Mouse (Mus musculus): ENCODE data around the gene Ankfn1. TPM values are rescaled to one million over a fixed set of nuclear protein-coding genes. Genes with fewer than 3 reads are reported as not detected.

Gene Ankfn1
- polyA plus RNA-seq, 1 experiment = not detected

GRCm38 (mm10) chr11:89419863-89420262 lies 357.6 kb downstream of the Ankfn1 start:
- H3K4me3 ChIP-seq (ENCODE audit: insufficient read depth, low read length) = no peak overlapping the region
- TF ChIP-seq CTCF (IDR thresholded peaks at IDR 0.05; ENCODE audit: low read depth, low read length) (no peak), POLR2A (IDR thresholded peaks at IDR 0.05; ENCODE audit: borderline replicate concordance, low read depth, low read length) (no peak)
- H3K4me1 ChIP-seq (ENCODE audit: control insufficient read depth, insufficient read depth, low read length) = no peaks in the 10 kb centered on the region
- no peak overlapping the region for H3K27ac ChIP-seq (ENCODE audit: insufficient read depth, low read depth, low read length)

- no peak overlapping the region for H3K27ac ChIP-seq (ENCODE audit: insufficient read depth, low read depth, low read length)
- H3K4me1 ChIP-seq (ENCODE audit: control insufficient read depth, insufficient read depth, low read length) = no peaks in the 10 kb centered on the region
- TF ChIP-seq CTCF (IDR thresholded peaks at IDR 0.05; ENCODE audit: low read depth, low read length) = no peak
- TF ChIP-seq POLR2A (IDR thresholded peaks at IDR 0.05; ENCODE audit: borderline replicate concordance, low read depth, low read length) = no peak
- no peak overlapping the region for H3K4me3 ChIP-seq (ENCODE audit: insufficient read depth, low read length)
These were observed 358.8 kb downstream of the Ankfn1 start for GRCm38 (mm10) chr11:89418644-89419043.

GRCm38 (mm10) chr11:89416769-89417168 lies 360.7 kb downstream of the Ankfn1 start:
- Histone ChIP-seq H3K4me3 (ENCODE audit: insufficient read depth, low read length) (no peak overlapping the region), H3K4me1 (ENCODE audit: control insufficient read depth, insufficient read depth, low read length) (no peaks in the 10 kb centered on the region), H3K27ac (ENCODE audit: insufficient read depth, low read depth, low read length) (no peak overlapping the region)
- no peak for TF ChIP-seq CTCF (IDR thresholded peaks at IDR 0.05; ENCODE audit: low read depth, low read length)
- TF ChIP-seq POLR2A (IDR thresholded peaks at IDR 0.05; ENCODE audit: borderline replicate concordance, low read depth, low read length) = no peak

DNA sequence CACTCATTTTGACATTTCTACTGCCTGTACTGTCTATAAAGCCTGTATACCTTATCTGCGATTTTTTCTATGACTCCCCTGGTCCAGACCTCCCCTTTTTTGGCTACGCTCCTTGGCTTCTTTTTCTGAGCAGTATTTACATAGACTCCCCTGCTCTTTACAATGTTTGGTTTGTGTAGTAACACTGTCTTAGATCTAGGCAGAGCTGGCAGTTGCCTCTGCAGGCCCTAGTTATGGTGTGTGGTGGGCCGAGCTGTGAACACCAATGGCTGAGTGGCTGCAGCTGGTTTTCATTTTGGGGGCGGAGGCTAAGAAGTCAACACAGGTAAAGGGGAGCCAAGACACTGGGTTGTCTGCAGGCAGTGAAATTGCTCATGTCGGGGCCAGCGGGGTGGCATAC lies 368.7 kb downstream of the Ankfn1 start:
- TF ChIP-seq POLR2A (IDR thresholded peaks at IDR 0.05; ENCODE audit: borderline replicate concordance, low read depth, low read length) (no peak), CTCF (IDR thresholded peaks at IDR 0.05; ENCODE audit: low read depth, low read length) (no peak)
- Histone ChIP-seq H3K4me3 (ENCODE audit: insufficient read depth, low read length) (no peak overlapping the region), H3K4me1 (ENCODE audit: control insufficient read depth, insufficient read depth, low read length) (no peaks in the 10 kb centered on the region), H3K27ac (ENCODE audit: insufficient read depth, low read depth, low read length) (no peak overlapping the region)

- Histone ChIP-seq H3K4me1 (ENCODE audit: control insufficient read depth, insufficient read depth, low read length) (no peaks in the 10 kb centered on the region), H3K4me3 (ENCODE audit: insufficient read depth, low read length) (no peak overlapping the region), H3K27ac (ENCODE audit: insufficient read depth, low read depth, low read length) (no peak overlapping the region)
- TF ChIP-seq CTCF (IDR thresholded peaks at IDR 0.05; ENCODE audit: low read depth, low read length) (no peak), POLR2A (IDR thresholded peaks at IDR 0.05; ENCODE audit: borderline replicate concordance, low read depth, low read length) (no peak)
These were observed 373.0 kb downstream of the Ankfn1 start for GRCm38 (mm10) chr11:89404489-89404888.

DNA sequence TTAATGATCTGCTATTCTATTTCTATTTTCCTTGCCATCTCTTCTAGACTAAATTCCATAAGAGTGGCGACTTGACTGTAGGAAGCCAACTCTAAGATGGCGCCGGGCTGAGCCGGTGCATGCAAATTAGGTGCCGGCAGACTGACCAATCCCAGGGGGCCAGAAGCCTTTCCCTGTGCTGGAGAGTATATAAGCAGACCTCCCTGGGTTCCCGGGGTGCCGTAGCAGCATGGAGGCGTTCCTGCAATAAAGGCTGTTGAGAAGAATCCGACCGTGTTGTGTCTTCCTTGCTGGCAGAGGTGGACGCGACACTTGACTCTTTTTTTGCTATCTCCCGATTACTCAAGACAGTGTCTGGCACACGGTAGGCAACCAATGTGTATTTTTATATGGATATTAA lies 374.0 kb downstream of the Ankfn1 start:
- Histone ChIP-seq H3K4me3 (ENCODE audit: insufficient read depth, low read length) (no peak overlapping the region), H3K27ac (ENCODE audit: insufficient read depth, low read depth, low read length) (no peak overlapping the region), H3K4me1 (ENCODE audit: control insufficient read depth, insufficient read depth, low read length) (no peaks in the 10 kb centered on the region)
- TF ChIP-seq POLR2A (IDR thresholded peaks at IDR 0.05; ENCODE audit: borderline replicate concordance, low read depth, low read length) (no peak), CTCF (IDR thresholded peaks at IDR 0.05; ENCODE audit: low read depth, low read length) (no peak)

- no peak overlapping the region for H3K27ac ChIP-seq (ENCODE audit: insufficient read depth, low read depth, low read length)
- TF ChIP-seq POLR2A (IDR thresholded peaks at IDR 0.05; ENCODE audit: borderline replicate concordance, low read depth, low read length) = no peak
- H3K4me3 ChIP-seq (ENCODE audit: insufficient read depth, low read length) = no peak overlapping the region
- H3K4me1 ChIP-seq (ENCODE audit: control insufficient read depth, insufficient read depth, low read length) = no peaks in the 10 kb centered on the region
These were observed 388.6 kb downstream of the Ankfn1 start for GRCm38 (mm10) chr11:89388851-89389250.

GRCm38 (mm10) chr11:89382634-89383009 lies 394.8 kb downstream of the Ankfn1 start:
- TF ChIP-seq POLR2A (IDR thresholded peaks at IDR 0.05; ENCODE audit: borderline replicate concordance, low read depth, low read length) (no peak), CTCF (IDR thresholded peaks at IDR 0.05; ENCODE audit: low read depth, low read length) (no peak)
- H3K4me1 ChIP-seq (ENCODE audit: control insufficient read depth, insufficient read depth, low read length) = no peaks in the 10 kb centered on the region
- H3K27ac ChIP-seq (ENCODE audit: insufficient read depth, low read depth, low read length) = no peak overlapping the region
- no peak overlapping the region for H3K4me3 ChIP-seq (ENCODE audit: insufficient read depth, low read length)

- H3K4me3 ChIP-seq (ENCODE audit: insufficient read depth, low read length) = no peak overlapping the region
- H3K27ac ChIP-seq (ENCODE audit: insufficient read depth, low read depth, low read length) = no peak overlapping the region
- no peaks in the 10 kb centered on the region for H3K4me1 ChIP-seq (ENCODE audit: control insufficient read depth, insufficient read depth, low read length)
- no peak for TF ChIP-seq CTCF (IDR thresholded peaks at IDR 0.05; ENCODE audit: low read depth, low read length)
- TF ChIP-seq POLR2A (IDR thresholded peaks at IDR 0.05; ENCODE audit: borderline replicate concordance, low read depth, low read length) = no peak
These were observed 395.4 kb downstream of the Ankfn1 start for GRCm38 (mm10) chr11:89381782-89382633.

- Histone ChIP-seq H3K4me1 (ENCODE audit: control insufficient read depth, insufficient read depth, low read length) (no peaks in the 10 kb centered on the region), H3K27ac (ENCODE audit: insufficient read depth, low read depth, low read length) (no peak overlapping the region), H3K4me3 (ENCODE audit: insufficient read depth, low read length) (no peak overlapping the region)
- TF ChIP-seq CTCF (IDR thresholded peaks at IDR 0.05; ENCODE audit: low read depth, low read length) (no peak), POLR2A (IDR thresholded peaks at IDR 0.05; ENCODE audit: borderline replicate concordance, low read depth, low read length) (no peak)
These were observed 406.5 kb downstream of the Ankfn1 start for GRCm38 (mm10) chr11:89370941-89371340.

All from bone marrow macrophage, adult 2 months (primary cell).